Mouse (Mus musculus) forebrain, embryonic 14.5 days (tissue): ENCODE data around the gene Gm10273. TPM values are rescaled to one million over a fixed set of nuclear protein-coding genes. Genes with fewer than 3 reads are reported as not detected.
"Not testable (repeated sequence)": the region's sequence is repeated elsewhere in the genome, so short reads cannot be mapped to it uniquely, and the experiment has no call there.

Experiments
- ATAC-seq: fragments of 200-750 bp; cut with Nextera tagmentation; 2 replicates; pipeline ENCODE4 v1.8.0; 2017; ENCODE audit warnings: mild to moderate bottlenecking, moderate library complexity
- DNase-seq: peaks from one replicate; pipeline ENCODE4 v3.0.0-alpha.2; 2015; ENCODE audit warnings: low spot score
- H3K27ac ChIP-seq: fragments of 300-500 bp; sonication (generic); 2 replicates; pipeline ENCODE4 v1.5.1; 2014; ENCODE audit warnings: low read depth, mild to moderate bottlenecking, control low read depth, low read length, moderate library complexity
- H3K27me3 ChIP-seq: fragments of 300-500 bp; sonication (generic); replicated peaks from 2 replicates; pipeline ENCODE4 v1.6.1; 2014; ENCODE audit warnings: low read length, control low read depth, mixed read lengths; ENCODE audit not compliant: control insufficient read depth, insufficient read depth
- H3K36me3 ChIP-seq: fragments of 300-500 bp; sonication (generic); 2 replicates; pipeline ENCODE4 v1.6.1; 2014; ENCODE audit warnings: low read length, control low read depth; ENCODE audit not compliant: control insufficient read depth, insufficient read depth
- H3K4me1 ChIP-seq: fragments of 300-500 bp; sonication (generic); 2 replicates; pipeline ENCODE4 v1.6.1; 2014; ENCODE audit warnings: antibody characterized with exemption, low read length, control low read depth; ENCODE audit not compliant: control insufficient read depth, insufficient read depth
- H3K4me2 ChIP-seq: fragments of 300-500 bp; sonication (generic); 2 replicates; pipeline ENCODE4 v1.6.1; 2014; ENCODE audit warnings: mild to moderate bottlenecking, control low read depth, low read length
- H3K4me3 ChIP-seq: fragments of 300-500 bp; sonication (generic); 2 replicates; pipeline ENCODE4 v1.5.1; 2014; ENCODE audit warnings: low read depth, low read length, control low read depth
- H3K9ac ChIP-seq: fragments of 300-500 bp; sonication (generic); 2 replicates; pipeline ENCODE4 v1.6.1; 2014; ENCODE audit warnings: mild to moderate bottlenecking, low read length, control low read depth, moderate library complexity
- H3K9me3 ChIP-seq: fragments of 300-500 bp; sonication (generic); replicated peaks from 2 replicates; pipeline ENCODE4 v1.6.1; 2016; ENCODE audit warnings: low read length, control low read depth, mixed read lengths; ENCODE audit not compliant: control insufficient read depth
- WGBS: fragments of 180-500 bp; shearing (Covaris S2); extraction: QIAGEN DNeasy Blood & Tissue Kit; methylation state at CpG from one replicate; pipeline ENCODE4 v1.1.7; 2014; 5-methylcytosine and 5-hydroxymethylcytosine counted together
- polyA plus RNA-seq: library from polyadenylated mRNA; unstranded; fragments of >200 nt; fragmentation: Nextera tagmentation; extraction: Ambion mirVana; gene quantifications from 2 replicates; pipeline ENCODE4 v1.2.1, GENCODE M21; 2014

Gm10273 gene
- polyA plus RNA-seq, 1 experiment from 2014 or later, result not detected

GRCm38 (mm10) chr10:59380411-59380821 is 15.0 kb upstream of the Gm10273 start:
- no peaks in the 10 kb centered on the region for H3K9me3 ChIP-seq
- DNase-seq (no peak), ATAC-seq (no peak)
- H3K4me3 ChIP-seq, result no peak overlapping the region
- no peaks in the 10 kb centered on the region for H3K27me3 ChIP-seq
- no peak overlapping the region for H3K4me2 ChIP-seq
- no peaks in the 10 kb centered on the region for H3K36me3 ChIP-seq
- no peak overlapping the region for H3K9ac ChIP-seq
- H3K4me1 ChIP-seq, result no peaks in the 10 kb centered on the region
- 72% methylated on average over 2 of the region's 2 CpGs for WGBS
- H3K27ac ChIP-seq, result no peak overlapping the region

DNA sequence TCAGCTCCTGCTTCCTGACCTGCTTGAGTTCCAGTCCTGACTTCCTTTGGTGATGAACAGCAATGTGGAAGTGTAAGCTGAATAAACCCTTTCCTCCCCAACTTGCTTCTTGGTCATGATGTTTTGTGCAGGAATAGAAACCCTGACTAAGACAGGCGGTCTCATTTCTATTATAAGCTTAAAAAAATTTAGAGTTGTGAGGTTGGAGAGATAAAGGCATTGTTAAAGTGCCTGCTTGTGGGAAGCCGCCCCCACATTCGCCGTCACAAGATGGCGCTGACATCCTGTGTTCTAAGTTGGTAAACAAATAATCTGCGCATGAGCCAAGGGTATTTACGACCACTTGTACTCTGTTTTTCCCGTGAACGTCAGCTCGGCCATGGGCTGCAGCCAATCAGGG is 13.9 kb upstream of the Gm10273 start:
- not testable (repeated sequence) for DNase-seq, H3K4me3 ChIP-seq, ATAC-seq, H3K27me3 ChIP-seq, H3K9ac ChIP-seq, H3K27ac ChIP-seq, H3K4me1 ChIP-seq, H3K36me3 ChIP-seq, H3K9me3 ChIP-seq, H3K4me2 ChIP-seq
- WGBS, result 92% methylated on average over 5 of the region's 10 CpGs

GRCm38 (mm10) chr10:59386951-59387350 is 8.5 kb upstream of the Gm10273 start:
- DNase-seq, result peak; percentile 70
- Histone ChIP-seq H3K27ac (no peak overlapping the region), H3K27me3 (no peaks in the 10 kb centered on the region), H3K4me3 (no peak overlapping the region), H3K36me3 (no peaks in the 10 kb centered on the region), H3K4me1 (no peaks in the 10 kb centered on the region), H3K4me2 (no peak overlapping the region), H3K9ac (no peak overlapping the region), H3K9me3 (peaks cover 4% of the 10 kb centered on the region; the same call in 1 of the 2 replicates)
- ATAC-seq, result peak; percentile 75; the same call in 1 of the 2 replicates
- 69% methylated on average over 7 of the region's 8 CpGs for WGBS

DNA sequence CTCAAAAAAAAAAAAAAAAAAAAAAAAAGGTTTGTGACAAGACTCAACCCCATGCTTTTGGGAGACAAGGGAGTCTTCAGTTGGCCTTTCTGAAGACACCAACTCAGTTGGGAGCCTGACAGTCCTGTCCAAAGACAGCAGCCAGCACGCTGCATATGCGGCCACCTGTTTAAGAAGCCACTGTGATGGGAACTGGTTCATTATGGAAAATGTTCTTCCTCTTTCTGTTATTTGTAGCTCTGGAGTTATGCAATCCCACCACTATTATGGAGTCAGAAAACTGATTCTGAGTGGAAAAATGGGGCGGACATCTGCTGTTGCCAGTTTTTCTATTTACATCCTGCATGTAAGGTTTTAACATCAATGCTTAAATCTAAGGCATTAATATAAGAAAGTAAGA is 5.8 kb upstream of the Gm10273 start:
- WGBS, result 94% methylated on average over 3 of the region's 3 CpGs
- H3K4me1 ChIP-seq, result no peaks in the 10 kb centered on the region
- H3K9me3 ChIP-seq, result peaks cover 4% of the 10 kb centered on the region; the same call in 1 of the 2 replicates
- no peak overlapping the region for H3K4me3 ChIP-seq
- no peak overlapping the region for H3K9ac ChIP-seq
- no peaks in the 10 kb centered on the region for H3K36me3 ChIP-seq
- ATAC-seq (no peak), DNase-seq (no peak)
- H3K27me3 ChIP-seq, result no peaks in the 10 kb centered on the region
- no peak overlapping the region for H3K4me2 ChIP-seq
- H3K27ac ChIP-seq, result no peak overlapping the region

DNA sequence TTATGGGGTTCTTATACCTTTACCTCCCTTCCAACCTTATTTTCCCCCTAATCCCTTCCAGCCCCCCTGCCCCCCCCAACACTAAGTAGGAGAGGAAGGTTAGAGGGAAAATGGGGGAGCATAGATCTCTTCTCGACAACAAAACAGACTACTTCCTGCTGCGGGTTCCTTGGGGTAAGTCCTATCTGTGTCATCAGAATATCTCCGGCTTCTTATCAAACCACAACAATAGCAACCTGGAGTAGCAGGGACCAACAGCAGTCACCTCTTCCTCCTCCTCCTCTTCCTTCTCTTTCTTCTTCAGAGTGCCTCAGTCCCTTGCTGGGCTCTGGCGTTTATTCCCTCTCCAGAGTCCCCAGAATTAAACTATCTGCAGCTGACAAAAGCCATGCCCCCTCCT is 3.5 kb upstream of the Gm10273 start:
- no peak overlapping the region for H3K4me3 ChIP-seq
- no peaks in the 10 kb centered on the region for H3K27me3 ChIP-seq
- H3K4me2 ChIP-seq, result no peak overlapping the region
- H3K4me1 ChIP-seq, result no peaks in the 10 kb centered on the region
- H3K27ac ChIP-seq, result no peak overlapping the region
- peaks cover 4% of the 10 kb centered on the region; the same call in 1 of the 2 replicates for H3K9me3 ChIP-seq
- WGBS, result 82% methylated on average over 4 of the region's 4 CpGs
- H3K36me3 ChIP-seq, result no peaks in the 10 kb centered on the region
- ATAC-seq, result no peak
- DNase-seq, result no peak
- no peak overlapping the region for H3K9ac ChIP-seq

DNA sequence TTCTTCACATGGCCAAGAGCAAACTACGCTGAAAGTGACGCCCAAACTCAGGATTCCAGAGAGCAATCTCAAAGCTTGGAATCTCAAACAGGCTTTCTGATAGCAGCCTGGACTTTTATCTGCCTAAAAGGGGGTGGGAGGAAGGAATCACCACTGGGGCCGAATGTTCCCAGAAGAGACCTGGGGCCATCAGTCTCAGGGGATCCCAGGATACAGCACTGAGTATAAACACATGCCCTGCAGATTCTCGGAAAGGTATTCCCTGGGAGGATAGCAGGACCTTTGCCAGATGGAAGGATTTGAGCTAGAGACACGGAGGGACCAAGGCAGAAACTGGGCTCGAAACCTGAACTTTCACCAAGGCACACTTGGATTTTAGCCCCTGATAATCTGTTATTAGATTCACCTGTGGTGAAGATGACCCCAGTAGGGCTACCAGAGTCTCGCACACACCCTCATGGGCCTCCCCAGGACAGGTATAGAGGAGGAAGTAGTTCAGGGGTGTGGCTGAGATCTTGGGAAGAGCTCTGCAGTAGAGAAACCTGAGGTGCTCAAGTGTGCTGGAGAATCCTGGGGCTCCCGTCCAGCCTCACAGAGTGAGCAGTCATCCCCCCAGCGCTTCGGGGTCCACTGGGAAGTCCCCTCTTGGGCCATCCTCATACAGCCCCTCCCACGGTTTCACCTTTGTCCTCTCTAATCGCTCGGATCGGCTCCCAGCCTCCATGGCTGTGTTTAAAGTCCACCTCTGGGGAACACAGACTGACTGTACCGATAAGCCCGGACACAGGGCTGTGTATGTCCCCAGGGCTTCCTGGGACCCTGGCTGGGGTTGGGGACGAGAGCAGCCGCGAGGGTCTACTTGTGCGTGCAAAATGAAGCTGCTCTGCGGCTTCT is 7.7 kb downstream of the Gm10273 start, which contains the start of gene Pla2g12b:
Pla2g12b (plus strand) TSS at position 762 of the 894 bp plus-strand sequence.
- H3K4me1 ChIP-seq, result no peaks in the 10 kb centered on the region
- no peak within 1 kb of the TSS for H3K9ac ChIP-seq
- H3K27ac ChIP-seq, result no peak within 1 kb of the TSS
- no peak within 1 kb of the TSS for H3K4me2 ChIP-seq
- no peaks in the 10 kb centered on the region for H3K9me3 ChIP-seq
- ATAC-seq (no peak), DNase-seq (no peak)
- no peaks in the 10 kb centered on the region for H3K36me3 ChIP-seq
- H3K4me3 ChIP-seq, result no peak within 1 kb of the TSS
- H3K27me3 ChIP-seq, result no peaks in the 10 kb centered on the region
- 83% methylated on average over 21 of the region's 21 CpGs for WGBS

- 83% methylated on average over 10 of the region's 10 CpGs for WGBS
- Histone ChIP-seq H3K4me1 (no peaks in the 10 kb centered on the region), H3K4me2 (no peak overlapping the region)
Measured at GRCm38 (mm10) chr10:59403793-59404149, 8.3 kb downstream of the Gm10273 start.

DNA sequence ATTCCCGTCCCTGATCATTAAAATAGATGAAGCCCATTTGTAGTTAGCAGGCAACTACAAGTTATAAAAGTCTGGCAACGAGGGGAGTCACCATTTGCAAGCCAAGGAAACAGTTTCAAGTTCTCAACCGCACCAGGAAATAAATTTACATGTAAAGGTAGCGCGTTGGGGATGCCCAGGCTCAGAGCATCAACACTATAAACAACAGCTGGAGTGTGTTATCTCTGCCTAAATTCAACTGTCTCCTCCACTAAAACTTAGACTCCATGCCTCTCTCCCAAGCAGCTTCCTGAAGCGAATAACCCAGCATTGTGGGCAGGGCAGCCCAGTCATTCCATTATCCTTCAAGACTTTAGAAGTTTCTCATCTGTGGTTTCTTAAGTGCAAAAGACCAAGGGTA is 13.1 kb downstream of the Gm10273 start:
- no peaks in the 10 kb centered on the region for H3K4me1 ChIP-seq
- no peak overlapping the region for H3K27ac ChIP-seq
- no peaks in the 10 kb centered on the region for H3K9me3 ChIP-seq
- ATAC-seq (no peak), DNase-seq (no peak)
- no peaks in the 10 kb centered on the region for H3K27me3 ChIP-seq
- no peak overlapping the region for H3K4me2 ChIP-seq
- H3K4me3 ChIP-seq, result no peak overlapping the region
- no peak overlapping the region for H3K9ac ChIP-seq
- no peaks in the 10 kb centered on the region for H3K36me3 ChIP-seq
- 73% methylated on average over 6 of the region's 6 CpGs for WGBS

More at GRCm38 (mm10) chr10:59403793-59404149, 8.3 kb downstream of the Gm10273 start:
- no peak for ATAC-seq
- H3K36me3 ChIP-seq, result no peaks in the 10 kb centered on the region
- no peaks in the 10 kb centered on the region for H3K9me3 ChIP-seq
- H3K9ac ChIP-seq, result no peak overlapping the region
- H3K27me3 ChIP-seq, result no peaks in the 10 kb centered on the region
- no peak overlapping the region for H3K4me3 ChIP-seq
- H3K27ac ChIP-seq, result no peak overlapping the region
- DNase-seq, result no peak

- H3K9ac ChIP-seq, result no peak overlapping the region
- H3K9me3 ChIP-seq, result no peaks in the 10 kb centered on the region
- DNase-seq (no peak), ATAC-seq (no peak)
- H3K27me3 ChIP-seq, result no peaks in the 10 kb centered on the region
- 84% methylated on average over 12 of the region's 12 CpGs for WGBS
- no peak overlapping the region for H3K4me2 ChIP-seq
- no peaks in the 10 kb centered on the region for H3K4me1 ChIP-seq
- H3K4me3 ChIP-seq, result no peak overlapping the region
- H3K27ac ChIP-seq, result no peak overlapping the region
- no peaks in the 10 kb centered on the region for H3K36me3 ChIP-seq
Measured at GRCm38 (mm10) chr10:59410264-59410663, 14.8 kb downstream of the Gm10273 start.
